Mouse (Mus musculus) B cell, adult (primary cell): Measurements from ENCODE around the gene Ifitm2. TPM values are rescaled to one million over a fixed set of nuclear protein-coding genes. Genes with fewer than 3 reads are reported as not detected.

Source experiments
- total RNA-seq: library from RNA; stranded (reverse); gene quantifications from 4 replicates; pipeline ENCODE4 v1.2.4, GENCODE M21; 2023; ENCODE audit not compliant: inconsistent age

The Ifitm2 gene
- 8.8 to 13.3 TPM (median 11.4 TPM) in 4 replicates for total RNA-seq

DNA sequence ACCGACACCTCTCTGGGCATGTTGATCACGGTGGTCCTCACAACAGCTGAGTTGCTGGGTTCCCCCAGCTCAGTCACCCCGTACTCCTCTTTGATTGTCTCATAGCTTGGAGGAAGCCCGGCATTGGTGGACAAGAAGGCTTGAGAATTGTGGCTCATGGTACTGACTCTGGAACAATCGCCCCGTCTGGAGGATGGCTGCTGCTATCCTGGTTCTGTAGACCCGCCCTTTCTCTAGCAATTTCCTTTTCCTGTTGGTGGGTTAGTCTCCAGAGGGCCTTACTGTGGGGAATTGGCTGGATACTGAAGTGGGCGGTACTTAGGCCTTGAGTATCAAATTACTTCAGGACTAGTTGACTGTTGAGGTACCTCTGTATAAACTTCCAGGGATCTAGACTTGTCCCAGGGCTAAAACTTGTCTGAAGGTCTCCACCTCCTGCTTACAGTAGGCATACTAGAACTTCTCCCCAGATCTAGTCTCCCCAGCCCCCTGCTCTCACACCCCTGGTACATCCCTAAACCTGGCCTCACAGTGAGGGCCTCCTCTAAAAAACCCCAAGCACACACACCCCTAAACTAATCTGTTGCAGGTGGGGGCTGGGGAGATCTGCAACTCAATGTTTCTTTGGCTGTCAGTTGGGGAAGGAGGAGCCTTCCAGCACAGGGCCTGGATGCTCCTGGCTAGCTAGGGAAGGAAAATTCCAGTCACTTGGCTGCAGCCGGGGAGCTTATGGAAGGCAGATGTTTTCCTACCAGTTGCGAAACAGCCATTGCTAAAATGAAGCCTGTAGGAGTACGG is at the start of gene Ifitm2, which contains the start of gene Gm45717:
Gene Ifitm2, minus strand, starts transcription at position 230 of the 798 bp plus-strand sequence.
Gene Gm45717, minus strand, starts transcription at position 180 of the 798 bp plus-strand sequence.

GRCm38 (mm10) chr7:140966921-140967320 is 11.1 kb upstream of the Ifitm2 start, which contains the start of gene Ifitm1:
Gene Ifitm1 (plus strand): TSS chr7:140967221.

DNA sequence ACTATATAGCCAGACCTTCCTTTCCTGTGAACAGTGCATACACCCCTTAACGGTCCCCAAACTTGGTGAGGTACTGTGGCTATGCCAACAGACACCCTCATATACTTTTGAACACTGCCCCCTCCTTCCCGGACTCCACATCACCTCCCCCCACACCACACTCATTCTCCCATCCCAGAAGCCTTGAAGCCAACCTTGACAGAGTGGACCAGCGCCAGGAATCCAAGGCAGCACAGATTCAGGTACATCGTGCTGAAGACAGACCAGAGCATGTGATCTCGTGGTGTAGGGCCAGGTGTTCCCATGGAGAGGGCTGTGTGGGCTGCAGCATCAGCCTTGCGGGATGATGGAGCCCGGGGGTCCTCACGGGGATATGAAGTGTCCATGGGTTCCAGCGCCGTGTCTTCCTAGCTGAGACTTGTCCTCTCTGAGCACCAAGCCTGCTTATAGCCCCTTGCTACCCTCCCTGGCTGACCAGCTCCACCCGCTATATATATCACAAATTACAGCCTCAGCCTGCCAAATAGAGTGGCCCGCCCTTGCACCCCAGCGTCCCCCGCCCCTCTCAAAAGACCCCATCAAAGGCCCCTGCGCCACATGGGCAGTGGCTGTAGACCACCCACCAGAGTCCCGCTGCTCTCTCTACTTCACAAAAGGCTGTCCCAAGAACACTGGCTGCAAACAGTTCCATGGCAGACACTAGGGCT is 5.8 kb downstream of the Ifitm2 start, which contains the start of gene Ifitm5:
Gene Ifitm5, minus strand, starts transcription at position 468 of the 707 bp plus-strand sequence.

GRCm38 (mm10) chr7:140941222-140942051 is 14.3 kb downstream of the Ifitm2 start, which contains the start of gene Pgghg:
Gene Pgghg (plus strand): TSS chr7:140941391.

GRCm38 (mm10) chr7:140920418-140921029 is 35.3 kb downstream of the Ifitm2 start, which contains the start of gene Nlrp6:
Gene Nlrp6 (plus strand): TSS chr7:140920902.

Other genes starting within 250 kb of the Ifitm2 start
- not detected in 4 replicates for gene Cyp2e1, start 192.2 kb downstream of the Ifitm2 start, total RNA-seq
- not detected in 4 replicates for gene Syce1, start 168.1 kb downstream of the Ifitm2 start, total RNA-seq
- not detected in 4 replicates for gene Zfp941, start 133.8 kb downstream of the Ifitm2 start, total RNA-seq
- not detected in 4 replicates for gene Urah, start 121.0 kb downstream of the Ifitm2 start, total RNA-seq
- gene Scgb1c1, start 110.4 kb downstream of the Ifitm2 start, total RNA-seq, result not detected in 4 replicates
- gene Odf3, start 108.2 kb downstream of the Ifitm2 start, total RNA-seq, result not detected in 4 replicates
- not detected in 4 replicates for gene Gm45785, start 99.7 kb downstream of the Ifitm2 start, total RNA-seq
- 89.6 to 105 TPM (median 98.1 TPM) in 4 replicates for gene Ric8a, start 99.0 kb downstream of the Ifitm2 start, total RNA-seq
- gene Bet1l, start 98.4 kb downstream of the Ifitm2 start, total RNA-seq, result 19.0 to 24.5 TPM (median 21.9 TPM) in 4 replicates
- gene Psmd13, start 74.0 kb downstream of the Ifitm2 start, total RNA-seq, result 82.3 to 93.8 TPM (median 86.4 TPM) in 4 replicates
- gene Sirt3, start 73.7 kb downstream of the Ifitm2 start, total RNA-seq, result 9.4 to 10.6 TPM (median 9.8 TPM) in 4 replicates
- not detected in 4 replicates for gene Cox8b, start 55.5 kb downstream of the Ifitm2 start, total RNA-seq
- not detected in 4 replicates for gene Nlrp6, start 35.1 kb downstream of the Ifitm2 start, total RNA-seq
- 16.3 to 20.3 TPM (median 17.9 TPM) in 4 replicates for gene Pgghg, start 14.6 kb downstream of the Ifitm2 start, total RNA-seq
- not detected in 4 replicates for gene Ifitm5, start 5.7 kb downstream of the Ifitm2 start, total RNA-seq
- not detected in 4 replicates for gene Gm45717, start 50 bp downstream of the Ifitm2 start, total RNA-seq
- gene Ifitm1, start 11.2 kb upstream of the Ifitm2 start, total RNA-seq, result 1.0 to 1.5 TPM (median 1.4 TPM) in 4 replicates
- 3.6 to 8.8 TPM (median 6.2 TPM) in 4 replicates for gene Ifitm3, start 54.8 kb upstream of the Ifitm2 start, total RNA-seq
- gene Ifitm6, start 61.9 kb upstream of the Ifitm2 start, total RNA-seq, result 0.90 TPM in 1 of 4 replicates, not detected in the others
- gene Gm17387, start 73.1 kb upstream of the Ifitm2 start, total RNA-seq, result not detected in 4 replicates
- gene B4galnt4, start 105.1 kb upstream of the Ifitm2 start, total RNA-seq, result not detected in 4 replicates
- gene Pkp3, start 122.2 kb upstream of the Ifitm2 start, total RNA-seq, result 22.4 to 30.5 TPM (median 27.5 TPM) in 4 replicates
- 35.5 to 39.1 TPM (median 37.6 TPM) in 4 replicates for gene Sigirr, start 144.6 kb upstream of the Ifitm2 start, total RNA-seq
- not detected in 4 replicates for gene Ano9, start 161.8 kb upstream of the Ifitm2 start, total RNA-seq
- gene Ptdss2, start 166.4 kb upstream of the Ifitm2 start, total RNA-seq, result 7.8 to 11.5 TPM (median 9.6 TPM) in 4 replicates
- gene Rnh1, start 216.9 kb upstream of the Ifitm2 start, total RNA-seq, result 67.1 to 79.0 TPM (median 70.2 TPM) in 4 replicates
- gene Hras, start 238.0 kb upstream of the Ifitm2 start, total RNA-seq, result 22.9 to 33.3 TPM (median 30.1 TPM) in 4 replicates
- gene Lrrc56, start 238.2 kb upstream of the Ifitm2 start, total RNA-seq, result 6.7 to 10.0 TPM (median 8.1 TPM) in 4 replicates